Mouse (Mus musculus): ENCODE results near the gene Zfp771. TPM values are rescaled to one million over a fixed set of nuclear protein-coding genes. Genes with fewer than 3 reads are reported as not detected.

Zfp771 gene
- total and polyA plus RNA-seq, 2 experiments from 2014 or later: 89.0 to 101 TPM

GRCm38 (mm10) chr7:127296098-127296497 lies 52.0 kb downstream of the Zfp771 start, which contains the start of gene Itgal:
Gene Itgal, plus strand, starts transcription at chr7:127296260.
- Histone ChIP-seq H3K9me3 (ENCODE audit: low read length) (no peaks in the 10 kb centered on the region), H3K36me3 (ENCODE audit: insufficient read depth, low read length) (no peaks in the 10 kb centered on the region), H3K27me3 (ENCODE audit: insufficient read depth, low read length) (no peaks in the 10 kb centered on the region), H3K4me1 (ENCODE audit: insufficient read depth, low read length) (no peaks in the 10 kb centered on the region), H3K4me3 (ENCODE audit: low read length) (no peak within 1 kb of the TSS), H3K4me2 (ENCODE audit: low read depth, low read length) (no peak within 1 kb of the TSS), H3K9ac (replicated peaks; ENCODE audit: low read length) (no peak within 1 kb of the TSS), H3K27ac (no peak within 1 kb of the TSS)
- ATAC-seq (no peak), DNase-seq (ENCODE audit: low spot score) (no peak)
- 85% methylated on average over 11 of the region's 11 CpGs for whole genome bisulfite sequencing
- TF ChIP-seq CTCF (IDR thresholded peaks at IDR 0.05; ENCODE audit: low read depth): no peak

GRCm38 (mm10) chr7:127296786-127297555 lies 52.9 kb downstream of the Zfp771 start:
- Histone ChIP-seq H3K9ac (replicated peaks; ENCODE audit: low read length) (no peak overlapping the region), H3K27ac (no peak overlapping the region), H3K27me3 (ENCODE audit: insufficient read depth, low read length) (no peaks in the 10 kb centered on the region), H3K9me3 (ENCODE audit: low read length) (no peaks in the 10 kb centered on the region), H3K4me2 (ENCODE audit: low read depth, low read length) (no peak overlapping the region), H3K4me3 (ENCODE audit: low read length) (no peak overlapping the region), H3K4me1 (ENCODE audit: insufficient read depth, low read length) (no peaks in the 10 kb centered on the region), H3K36me3 (ENCODE audit: insufficient read depth, low read length) (no peaks in the 10 kb centered on the region)
- DNase-seq (ENCODE audit: low spot score) (no peak), ATAC-seq (no peak)
- 90% methylated on average over 5 of the region's 5 CpGs for WGBS
- no peak for TF ChIP-seq CTCF (IDR thresholded peaks at IDR 0.05; ENCODE audit: low read depth)

- no peak overlapping the region for H3K4me3 ChIP-seq (ENCODE audit: low read length)
- H3K27ac ChIP-seq: no peak overlapping the region
- H3K4me1 ChIP-seq (ENCODE audit: insufficient read depth, low read length): no peaks in the 10 kb centered on the region
- H3K4me2 ChIP-seq (ENCODE audit: low read depth, low read length): no peak overlapping the region
- H3K27me3 ChIP-seq (ENCODE audit: insufficient read depth, low read length): no peaks in the 10 kb centered on the region
- 93% methylated on average over 5 of the region's 5 CpGs for WGBS
- ATAC-seq: no peak
- H3K9ac ChIP-seq (replicated peaks; ENCODE audit: low read length): no peak overlapping the region
- H3K9me3 ChIP-seq (ENCODE audit: low read length): no peaks in the 10 kb centered on the region
- no peak for DNase-seq (ENCODE audit: low spot score)
- TF ChIP-seq CTCF (IDR thresholded peaks at IDR 0.05; ENCODE audit: low read depth): no peak
- no peaks in the 10 kb centered on the region for H3K36me3 ChIP-seq (ENCODE audit: insufficient read depth, low read length)
Observed at GRCm38 (mm10) chr7:127297586-127298193, 53.6 kb downstream of the Zfp771 start.

Other genes with a start within 250 kb of the Zfp771 start
- gene Mvp, start 229.7 kb upstream of the Zfp771 start, total RNA-seq (2014; rRNA removed): 6.5 and 6.9 TPM in 2 replicates
- 5.5 and 5.8 TPM in 2 replicates for gene Mvp, start 229.7 kb upstream of the Zfp771 start, polyA plus RNA-seq (2015; fragmentation: Nextera tagmentation; extraction: Ambion mirVana)
- gene Pagr1b, start 227.8 kb upstream of the Zfp771 start, total RNA-seq (2014; rRNA removed): 1.2 TPM in 1 of 2 replicates, not detected in the other
- 0.49 and 1.5 TPM in 2 replicates for gene Pagr1b, start 227.8 kb upstream of the Zfp771 start, polyA plus RNA-seq (2015; fragmentation: Nextera tagmentation; extraction: Ambion mirVana)
- gene Pagr1a, start 226.9 kb upstream of the Zfp771 start, total RNA-seq (2014; rRNA removed): 11.1 and 30.3 TPM in 2 replicates
- gene Pagr1a, start 226.9 kb upstream of the Zfp771 start, polyA plus RNA-seq (2015; fragmentation: Nextera tagmentation; extraction: Ambion mirVana): 31.2 and 48.6 TPM in 2 replicates
- gene Gm42742, start 223.2 kb upstream of the Zfp771 start, total RNA-seq (2014; rRNA removed): 7.1 and 40.2 TPM in 2 replicates
- gene Gm42742, start 223.2 kb upstream of the Zfp771 start, polyA plus RNA-seq (2015; fragmentation: Nextera tagmentation; extraction: Ambion mirVana): 47.7 and 60.2 TPM in 2 replicates
- gene Prrt2, start 223.1 kb upstream of the Zfp771 start, total RNA-seq (2014; rRNA removed): 138 and 144 TPM in 2 replicates
- 79.0 and 99.9 TPM in 2 replicates for gene Prrt2, start 223.1 kb upstream of the Zfp771 start, polyA plus RNA-seq (2015; fragmentation: Nextera tagmentation; extraction: Ambion mirVana)
- 222 and 237 TPM in 2 replicates for gene Maz, start 217.2 kb upstream of the Zfp771 start, total RNA-seq (2014; rRNA removed)
- gene Maz, start 217.2 kb upstream of the Zfp771 start, polyA plus RNA-seq (2015; fragmentation: Nextera tagmentation; extraction: Ambion mirVana): 69.3 and 70.5 TPM in 2 replicates
- gene Kif22, start 201.8 kb upstream of the Zfp771 start, total RNA-seq (2014; rRNA removed): 8.1 and 9.1 TPM in 2 replicates
- gene Kif22, start 201.8 kb upstream of the Zfp771 start, polyA plus RNA-seq (2015; fragmentation: Nextera tagmentation; extraction: Ambion mirVana): 24.5 and 29.3 TPM in 2 replicates
- not detected in 2 replicates for gene Zg16, start 156.9 kb upstream of the Zfp771 start, total RNA-seq (2014; rRNA removed)
- gene Zg16, start 156.9 kb upstream of the Zfp771 start, polyA plus RNA-seq (2015; fragmentation: Nextera tagmentation; extraction: Ambion mirVana): not detected in 2 replicates
- gene AI467606, start 152.9 kb upstream of the Zfp771 start, total RNA-seq (2014; rRNA removed): 0.68 and 2.3 TPM in 2 replicates
- gene AI467606, start 152.9 kb upstream of the Zfp771 start, polyA plus RNA-seq (2015; fragmentation: Nextera tagmentation; extraction: Ambion mirVana): 1.0 and 1.1 TPM in 2 replicates
- gene Qprt, start 122.0 kb upstream of the Zfp771 start, total RNA-seq (2014; rRNA removed): 1.0 and 2.0 TPM in 2 replicates
- 1.7 and 1.8 TPM in 2 replicates for gene Qprt, start 122.0 kb upstream of the Zfp771 start, polyA plus RNA-seq (2015; fragmentation: Nextera tagmentation; extraction: Ambion mirVana)
- gene Spn, start 106.5 kb upstream of the Zfp771 start, total RNA-seq (2014; rRNA removed): 0.11 and 0.21 TPM in 2 replicates
- gene Spn, start 106.5 kb upstream of the Zfp771 start, polyA plus RNA-seq (2015; fragmentation: Nextera tagmentation; extraction: Ambion mirVana): 0.05 and 0.09 TPM in 2 replicates
- 59.7 and 75.0 TPM in 2 replicates for gene Cd2bp2, start 48.2 kb upstream of the Zfp771 start, total RNA-seq (2014; rRNA removed)
- 57.0 and 62.3 TPM in 2 replicates for gene Cd2bp2, start 48.2 kb upstream of the Zfp771 start, polyA plus RNA-seq (2015; fragmentation: Nextera tagmentation; extraction: Ambion mirVana)
- 68.6 and 69.4 TPM in 2 replicates for gene Tbc1d10b, start 35.8 kb upstream of the Zfp771 start, total RNA-seq (2014; rRNA removed)
- 25.4 and 28.1 TPM in 2 replicates for gene Tbc1d10b, start 35.8 kb upstream of the Zfp771 start, polyA plus RNA-seq (2015; fragmentation: Nextera tagmentation; extraction: Ambion mirVana)
- 15.5 TPM in 1 of 2 replicates, not detected in the other for gene Mylpf, start 35.4 kb upstream of the Zfp771 start, total RNA-seq (2014; rRNA removed)
- 3.0 and 3.1 TPM in 2 replicates for gene Mylpf, start 35.4 kb upstream of the Zfp771 start, polyA plus RNA-seq (2015; fragmentation: Nextera tagmentation; extraction: Ambion mirVana)
- gene Zfp553, start 11.2 kb upstream of the Zfp771 start, total RNA-seq (2014; rRNA removed): 41.0 and 43.3 TPM in 2 replicates
- 31.7 and 33.9 TPM in 2 replicates for gene Zfp553, start 11.2 kb upstream of the Zfp771 start, polyA plus RNA-seq (2015; fragmentation: Nextera tagmentation; extraction: Ambion mirVana)
- 4.6 and 5.0 TPM in 2 replicates for gene Sept1, start 11.1 kb upstream of the Zfp771 start, total RNA-seq (2014; rRNA removed)
- gene Sept1, start 11.1 kb upstream of the Zfp771 start, polyA plus RNA-seq (2015; fragmentation: Nextera tagmentation; extraction: Ambion mirVana): 3.8 and 5.2 TPM in 2 replicates
- 94.1 and 102 TPM in 2 replicates for gene Dctpp1, start 16.4 kb downstream of the Zfp771 start, total RNA-seq (2014; rRNA removed)
- gene Dctpp1, start 16.4 kb downstream of the Zfp771 start, polyA plus RNA-seq (2015; fragmentation: Nextera tagmentation; extraction: Ambion mirVana): 112 and 119 TPM in 2 replicates
- gene Sephs2, start 29.8 kb downstream of the Zfp771 start, total RNA-seq (2014; rRNA removed): 80.3 and 83.2 TPM in 2 replicates
- gene Sephs2, start 29.8 kb downstream of the Zfp771 start, polyA plus RNA-seq (2015; fragmentation: Nextera tagmentation; extraction: Ambion mirVana): 79.9 and 83.9 TPM in 2 replicates
- 0.11 TPM in 1 of 2 replicates, not detected in the other for gene Itgal, start 52.0 kb downstream of the Zfp771 start, total RNA-seq (2014; rRNA removed)
- 0.10 and 0.26 TPM in 2 replicates for gene Itgal, start 52.0 kb downstream of the Zfp771 start, polyA plus RNA-seq (2015; fragmentation: Nextera tagmentation; extraction: Ambion mirVana)
- gene Zfp768, start 101.3 kb downstream of the Zfp771 start, total RNA-seq (2014; rRNA removed): 47.7 and 53.6 TPM in 2 replicates
- 13.4 and 15.7 TPM in 2 replicates for gene Zfp768, start 101.3 kb downstream of the Zfp771 start, polyA plus RNA-seq (2015; fragmentation: Nextera tagmentation; extraction: Ambion mirVana)
- gene Zfp747, start 131.8 kb downstream of the Zfp771 start, total RNA-seq (2014; rRNA removed): 7.9 and 10.0 TPM in 2 replicates
- gene Zfp747, start 131.8 kb downstream of the Zfp771 start, polyA plus RNA-seq (2015; fragmentation: Nextera tagmentation; extraction: Ambion mirVana): 4.0 and 4.5 TPM in 2 replicates
- 2.7 and 5.5 TPM in 2 replicates for gene 9130019O22Rik, start 142.9 kb downstream of the Zfp771 start, total RNA-seq (2014; rRNA removed)
- gene 9130019O22Rik, start 142.9 kb downstream of the Zfp771 start, polyA plus RNA-seq (2015; fragmentation: Nextera tagmentation; extraction: Ambion mirVana): 1.2 and 1.8 TPM in 2 replicates
- gene E430018J23Rik, start 149.4 kb downstream of the Zfp771 start, total RNA-seq (2014; rRNA removed): 13.8 and 15.5 TPM in 2 replicates
- gene E430018J23Rik, start 149.4 kb downstream of the Zfp771 start, polyA plus RNA-seq (2015; fragmentation: Nextera tagmentation; extraction: Ambion mirVana): 1.8 and 2.2 TPM in 2 replicates
- gene Zfp764, start 162.5 kb downstream of the Zfp771 start, total RNA-seq (2014; rRNA removed): 4.0 and 5.0 TPM in 2 replicates
- 2.7 and 3.0 TPM in 2 replicates for gene Zfp764, start 162.5 kb downstream of the Zfp771 start, polyA plus RNA-seq (2015; fragmentation: Nextera tagmentation; extraction: Ambion mirVana)
- gene Zfp688, start 177.8 kb downstream of the Zfp771 start, total RNA-seq (2014; rRNA removed): 15.0 and 22.1 TPM in 2 replicates
- 31.7 and 33.2 TPM in 2 replicates for gene Zfp688, start 177.8 kb downstream of the Zfp771 start, polyA plus RNA-seq (2015; fragmentation: Nextera tagmentation; extraction: Ambion mirVana)
- gene Zfp689, start 204.9 kb downstream of the Zfp771 start, total RNA-seq (2014; rRNA removed): 8.6 and 9.4 TPM in 2 replicates
- 7.7 and 7.9 TPM in 2 replicates for gene Zfp689, start 204.9 kb downstream of the Zfp771 start, polyA plus RNA-seq (2015; fragmentation: Nextera tagmentation; extraction: Ambion mirVana)
- gene Prr14, start 215.3 kb downstream of the Zfp771 start, total RNA-seq (2014; rRNA removed): 57.2 and 58.5 TPM in 2 replicates
- 27.0 and 31.4 TPM in 2 replicates for gene Prr14, start 215.3 kb downstream of the Zfp771 start, polyA plus RNA-seq (2015; fragmentation: Nextera tagmentation; extraction: Ambion mirVana)
- 36.6 and 40.7 TPM in 2 replicates for gene Fbrs, start 234.9 kb downstream of the Zfp771 start, total RNA-seq (2014; rRNA removed)
- gene Fbrs, start 234.9 kb downstream of the Zfp771 start, polyA plus RNA-seq (2015; fragmentation: Nextera tagmentation; extraction: Ambion mirVana): 10.4 and 12.1 TPM in 2 replicates

Measured in hindbrain, postnatal 0 days (tissue).